Mouse (Mus musculus) c-Kit-positive CD71-positive TER-119-negative erythroid progenitor cells, embryonic 14.5 days (primary cell): ENCODE results near the gene Nckap5.
"Not testable (repeated sequence)": the region's sequence is repeated elsewhere in the genome, so short reads cannot be mapped to it uniquely, and the experiment has no call there.

Experiments used
- DNase-seq: peaks from one replicate; pipeline ENCODE4 v3.0.0-alpha.2; 2013; ENCODE audit warnings: low read depth

Nckap5 gene

DNA sequence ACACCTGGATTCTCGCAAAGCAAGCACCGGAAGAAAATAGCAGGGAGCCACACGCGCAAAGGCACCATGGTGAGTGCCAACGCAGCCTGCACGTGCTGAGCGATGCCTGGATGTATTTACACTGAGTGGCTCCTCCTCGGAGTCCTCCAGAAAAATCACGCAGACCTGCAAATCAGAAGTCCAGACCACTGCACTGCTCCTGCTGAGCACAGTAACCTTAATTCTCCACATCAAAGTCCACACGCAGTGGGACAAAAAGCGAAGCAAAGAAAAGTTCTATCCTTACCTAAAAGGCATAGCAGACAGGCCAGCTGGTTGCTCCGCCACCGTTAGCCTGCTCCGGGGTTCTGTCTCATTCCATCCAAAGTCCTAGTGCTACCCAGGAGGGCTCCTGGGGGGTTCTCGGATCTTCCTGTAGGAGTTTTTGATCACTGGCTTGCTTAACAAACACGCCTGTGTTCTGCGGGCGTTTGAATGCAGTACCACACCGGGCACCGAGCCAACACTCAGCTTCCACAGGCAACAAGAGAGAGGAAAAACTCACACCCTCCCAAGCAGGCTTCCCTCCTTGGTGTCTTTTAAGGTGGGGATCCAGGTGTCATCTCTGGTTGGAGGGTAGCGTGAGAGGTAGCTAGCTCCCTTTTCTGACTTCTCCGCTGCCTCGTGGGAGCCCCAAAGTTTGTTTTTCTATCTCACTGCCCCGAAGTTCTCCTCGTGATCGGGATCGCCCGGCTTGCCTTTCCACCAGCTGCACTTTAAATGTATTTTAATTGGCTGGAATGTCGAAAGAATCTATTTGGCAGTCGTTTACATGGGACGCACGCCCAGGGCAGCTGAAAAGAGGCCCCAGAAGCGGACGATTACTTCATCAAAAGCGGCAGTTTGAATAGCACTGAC, at the start of gene Nckap5:
Nckap5 (minus strand) TSS at position 769 of the 897 bp plus-strand sequence.
- DNase-seq = no peak

DNA sequence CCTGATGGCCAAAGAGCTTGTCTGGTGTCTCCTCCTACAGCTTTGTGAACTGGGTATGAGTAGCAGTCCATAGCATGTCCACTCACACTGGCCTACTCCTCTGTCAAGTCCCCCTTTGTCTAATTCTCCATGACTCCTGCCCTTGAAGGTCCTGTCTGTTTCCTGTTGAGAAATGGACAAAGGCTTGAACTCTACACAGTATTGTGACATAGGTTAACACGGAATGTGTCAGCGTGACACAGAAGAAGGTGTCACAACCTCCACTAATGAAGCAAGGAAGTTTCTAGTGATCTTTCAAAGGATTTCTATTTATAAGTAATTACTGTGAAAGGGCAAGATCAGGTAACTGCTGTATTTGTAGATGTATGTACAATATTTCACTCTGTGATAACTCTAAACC, 46.9 kb upstream of the Nckap5 start:
- no peak for DNase-seq

DNA sequence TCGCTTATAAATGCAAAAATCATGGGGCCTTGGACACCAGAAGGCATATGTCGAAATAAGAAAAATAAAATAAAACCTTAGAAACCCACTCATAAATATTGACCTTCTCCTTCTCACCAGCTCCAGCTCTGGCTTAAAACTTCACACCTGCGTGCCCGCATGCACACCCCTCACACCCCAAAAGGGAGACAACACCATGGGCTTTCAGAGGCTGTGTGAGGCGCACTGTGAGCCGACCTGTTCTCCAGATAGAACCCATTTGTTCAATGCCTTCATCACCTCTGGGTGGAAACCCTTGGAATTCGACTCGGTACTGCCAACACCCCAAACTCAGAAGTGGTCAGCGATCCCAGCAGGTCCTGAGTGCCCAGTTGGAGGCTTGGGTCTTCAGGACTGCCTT, 37.8 kb upstream of the Nckap5 start:
- DNase-seq = no peak

DNA sequence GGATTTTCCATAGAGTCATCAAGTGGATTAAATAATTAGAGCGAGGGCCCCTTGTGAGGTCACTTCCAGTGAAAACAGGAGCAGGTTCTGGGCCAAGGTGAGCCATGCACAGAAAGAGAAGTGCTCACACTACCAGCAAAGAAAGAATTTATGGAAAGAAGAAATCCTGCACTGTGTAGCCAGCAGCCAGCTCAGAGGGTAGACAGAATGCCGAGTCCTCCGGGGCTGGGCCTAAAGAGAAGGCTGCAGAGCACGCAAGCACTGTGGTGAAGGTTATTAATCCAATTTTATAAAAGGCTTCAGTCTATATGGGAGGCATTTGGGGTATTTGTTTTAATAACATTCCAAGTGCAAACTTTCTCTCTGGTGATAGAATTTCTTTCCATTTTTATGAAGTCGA, 37.3 kb upstream of the Nckap5 start:
- no peak for DNase-seq

DNA sequence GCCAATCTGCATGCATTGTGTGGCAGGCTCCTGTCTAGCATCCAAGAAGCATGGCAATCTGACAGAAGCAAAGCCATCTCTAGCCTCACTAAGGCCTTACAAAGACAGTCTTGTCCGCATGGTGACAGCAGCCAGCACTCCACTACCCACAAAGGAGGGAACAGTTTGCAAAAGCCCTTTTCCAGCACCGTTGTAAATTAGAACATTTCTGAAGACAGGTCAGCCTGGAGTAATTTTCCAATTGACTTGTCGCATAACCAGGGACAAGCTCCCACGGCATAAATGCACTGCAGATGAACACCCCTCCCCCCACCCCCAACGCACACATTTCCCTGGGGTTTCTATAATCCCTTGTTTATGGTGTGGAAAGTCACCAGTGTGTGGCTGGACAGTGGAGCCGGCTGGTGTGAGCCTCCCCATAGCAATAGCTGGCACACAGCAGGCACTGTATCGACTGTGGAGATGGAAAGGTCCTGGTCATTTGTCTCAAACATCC, 35.0 kb upstream of the Nckap5 start:
- no peak for DNase-seq

DNA sequence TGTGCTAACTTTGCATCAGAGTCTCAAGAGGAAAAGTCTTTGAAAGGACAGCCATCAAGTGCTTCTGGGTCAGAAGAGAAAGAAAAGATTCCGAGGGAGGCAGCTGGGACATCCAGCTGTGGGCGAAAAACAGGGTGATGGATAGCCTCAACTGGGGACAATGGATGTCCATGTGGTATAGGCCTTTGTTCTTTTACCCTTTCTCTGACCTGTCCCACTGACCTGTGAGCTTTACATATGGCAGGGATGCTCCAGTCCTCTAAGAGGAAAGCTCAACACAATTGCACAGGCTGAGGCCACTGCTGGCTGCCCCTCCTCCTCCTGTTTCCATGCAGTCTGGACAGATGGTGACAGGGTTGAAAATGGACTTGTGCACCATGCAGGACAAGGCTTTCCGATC, 31.2 kb upstream of the Nckap5 start:
- no peak for DNase-seq

DNA sequence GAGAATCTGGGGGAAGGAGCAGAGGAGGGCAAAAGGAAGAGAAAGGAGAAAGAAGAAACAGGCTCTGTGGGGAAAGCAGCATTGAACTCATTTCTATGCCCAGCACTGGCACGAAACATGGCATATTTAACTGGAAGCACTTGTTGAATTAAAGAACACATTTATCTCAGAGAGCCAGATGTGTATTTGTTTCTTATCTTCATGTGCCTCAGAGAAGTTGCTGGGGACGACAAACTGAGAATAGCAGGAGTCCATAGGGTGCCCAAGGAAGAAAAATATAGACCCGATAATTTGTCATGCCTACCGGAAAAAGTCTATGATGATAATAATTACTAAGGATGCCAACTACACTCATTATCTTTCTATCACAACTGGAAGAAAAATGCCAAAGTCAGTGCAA, 29.9 kb upstream of the Nckap5 start:
- no peak for DNase-seq

DNA sequence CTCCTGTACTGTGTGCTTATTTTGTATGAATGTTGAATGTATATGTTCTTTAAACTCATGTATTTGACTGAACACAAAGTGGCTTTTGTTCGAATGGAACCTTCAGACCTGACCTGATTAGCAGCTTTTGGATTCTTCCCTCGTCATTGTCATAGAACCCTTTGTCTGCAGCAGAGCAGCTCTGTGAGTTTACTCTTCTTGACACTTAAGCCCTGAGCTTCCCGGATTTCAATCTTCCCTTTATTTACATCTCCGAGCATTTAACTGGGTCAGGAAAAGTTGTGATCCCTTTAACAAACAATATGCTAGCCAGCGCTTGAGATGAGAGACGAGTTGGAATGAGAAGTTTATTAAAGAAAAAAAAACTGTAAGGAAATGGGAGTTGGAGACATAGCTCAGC, 18.9 kb upstream of the Nckap5 start:
- no peak for DNase-seq

DNA sequence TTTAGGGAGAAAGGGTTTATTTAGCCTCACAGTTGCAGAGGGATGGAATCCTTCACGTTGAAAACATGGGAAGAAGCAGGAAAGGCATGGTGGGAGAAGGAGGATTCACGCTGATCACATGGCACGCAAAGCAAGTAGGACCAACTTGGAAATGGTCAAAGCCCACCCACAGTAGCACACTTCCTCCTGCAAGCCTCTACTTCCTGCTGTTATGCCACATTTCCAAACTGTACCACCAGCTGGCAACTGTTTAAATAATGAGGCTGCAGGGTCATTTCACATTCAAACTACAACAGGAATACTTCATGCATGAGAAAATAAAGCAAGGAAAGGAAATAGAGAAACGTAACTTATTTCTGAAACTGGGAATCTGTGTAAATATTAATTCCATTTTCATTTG, 15.7 kb upstream of the Nckap5 start:
- DNase-seq = no peak

DNA sequence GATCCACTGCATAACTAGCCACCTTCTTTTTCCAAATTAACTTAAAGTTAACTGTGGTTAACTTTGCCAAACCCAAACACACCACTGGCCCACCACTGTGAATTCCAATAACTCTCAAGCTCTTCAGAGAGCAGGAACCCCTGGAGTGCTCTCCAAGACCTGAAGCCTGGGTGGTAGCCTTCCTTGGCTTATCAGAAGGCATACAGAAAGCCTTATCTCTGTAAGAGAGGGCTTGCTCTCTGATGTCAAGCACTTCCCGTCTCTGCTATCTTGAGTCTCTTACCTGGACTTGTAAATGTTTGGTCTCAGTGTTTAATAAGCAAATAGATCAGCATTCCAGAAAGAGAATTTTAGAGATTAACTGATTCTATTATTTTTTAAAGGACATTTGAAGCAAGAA, 2.3 kb upstream of the Nckap5 start:
- no peak for DNase-seq

DNA sequence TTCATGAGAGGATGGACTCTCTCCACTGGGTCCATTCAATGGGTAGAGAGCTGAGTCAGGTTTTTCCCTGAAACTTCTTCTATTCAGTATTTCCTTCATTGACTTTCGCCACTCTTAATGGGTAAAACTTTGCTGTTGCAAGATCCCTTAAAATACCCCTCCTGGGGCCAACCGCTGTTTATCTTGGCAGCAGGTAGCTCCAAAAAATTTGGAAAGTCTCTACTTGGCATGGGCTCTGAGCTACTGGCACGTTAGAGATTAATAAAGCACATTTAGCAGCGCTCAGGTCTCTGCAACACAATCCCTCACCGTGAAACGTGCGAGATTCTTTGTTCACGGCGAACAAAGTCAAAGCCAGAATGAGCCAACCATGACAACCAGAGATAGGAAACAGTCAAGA, 1.6 kb downstream of the Nckap5 start:
- DNase-seq = no peak

DNA sequence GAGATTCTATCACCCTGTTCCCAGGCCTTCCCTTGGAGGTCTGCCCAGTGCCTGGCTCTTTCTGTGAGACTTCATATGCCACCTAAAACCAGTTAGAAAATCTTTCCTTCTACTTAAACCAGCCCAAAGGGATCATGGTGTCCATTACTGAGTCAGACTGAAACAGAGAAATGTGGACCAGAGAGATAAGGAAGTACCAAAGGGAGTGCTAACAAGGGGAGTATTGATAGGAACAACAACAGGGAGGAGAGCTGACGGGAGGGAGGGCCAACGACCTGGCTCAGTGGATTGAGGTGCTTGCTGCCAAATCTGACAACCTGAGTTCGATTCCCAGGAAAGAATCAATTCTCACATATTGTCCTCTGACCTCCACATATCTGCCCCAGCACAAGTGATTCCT, 5.8 kb downstream of the Nckap5 start:
- no peak for DNase-seq

DNA sequence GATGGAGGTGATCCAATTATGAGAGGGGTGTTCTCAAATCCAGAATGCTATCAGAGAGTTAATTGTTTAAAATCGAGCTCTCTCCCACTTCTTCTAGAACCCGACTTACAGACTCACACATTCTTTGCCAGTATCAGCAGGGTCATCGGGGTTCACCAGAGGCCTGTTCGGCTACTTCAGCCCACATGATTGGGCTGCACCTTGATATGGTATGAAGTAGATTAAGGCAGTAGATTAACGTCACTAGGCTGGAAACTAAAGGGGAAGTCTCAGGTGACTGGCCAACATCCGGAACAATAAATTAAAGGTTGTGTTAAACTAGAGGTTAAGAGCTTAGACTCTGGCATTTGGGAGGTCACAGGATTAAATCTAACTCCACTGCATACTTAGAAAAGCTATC, 8.4 kb downstream of the Nckap5 start:
- no peak for DNase-seq

DNA sequence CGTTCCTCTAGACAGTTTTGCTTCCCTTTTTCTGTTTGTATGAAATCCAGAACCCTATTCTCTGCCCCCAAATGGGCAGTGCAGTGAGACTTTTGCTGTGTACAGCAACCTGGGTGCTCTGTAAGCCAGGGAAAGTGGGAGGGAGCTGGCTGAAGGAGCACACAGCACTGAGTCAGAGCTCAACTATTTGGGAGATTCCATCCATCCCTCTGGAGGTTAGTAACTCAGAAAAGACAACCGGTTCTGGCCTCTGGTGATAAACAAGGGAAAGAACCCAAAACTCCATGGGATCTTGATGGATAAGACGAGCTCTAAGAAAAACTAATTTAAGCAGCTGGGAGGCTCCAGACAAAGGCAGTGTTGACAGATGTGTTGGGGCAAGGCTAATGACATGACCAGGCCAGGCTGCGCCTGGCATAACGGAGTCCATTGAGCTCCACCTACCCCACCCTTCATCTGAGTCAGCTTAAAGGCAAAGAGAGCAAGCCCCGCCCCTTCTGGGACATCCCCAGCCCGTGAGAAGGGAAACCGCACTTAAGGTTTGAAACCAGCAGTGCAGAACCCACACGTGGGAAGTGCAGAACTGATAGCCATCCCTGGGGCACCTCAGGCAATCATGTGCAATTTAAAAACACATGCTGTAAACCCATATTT, 13.1 kb downstream of the Nckap5 start:
- DNase-seq = no peak

DNA sequence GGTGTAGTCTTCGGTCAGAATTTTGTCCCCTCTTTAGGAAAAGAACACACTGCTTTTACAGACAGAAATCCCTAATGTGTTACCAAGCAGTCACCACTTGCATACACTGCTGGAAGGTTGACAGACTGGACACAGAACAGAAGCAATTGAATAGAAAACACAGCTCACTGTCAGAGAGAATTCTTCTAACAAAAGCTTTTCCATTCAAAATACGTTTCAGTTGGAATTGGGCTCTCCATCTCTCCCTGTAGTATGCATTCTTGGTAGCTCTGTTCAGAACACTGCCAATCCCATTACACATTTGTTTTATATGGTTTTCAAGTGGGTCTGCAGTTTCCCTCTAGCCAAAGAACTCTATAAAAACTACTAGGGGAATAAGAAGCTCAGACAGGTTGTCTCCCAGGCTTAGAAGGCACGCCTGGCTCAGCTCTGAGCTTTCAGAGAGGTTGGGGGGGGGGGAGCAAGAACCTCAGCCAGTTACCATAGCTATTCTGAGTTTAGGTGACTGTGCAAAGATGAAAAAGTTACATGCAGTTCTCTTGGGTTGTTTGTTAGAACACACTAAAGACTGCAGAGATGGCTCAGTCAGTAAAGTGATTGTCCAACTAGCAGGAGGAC, 23.5 kb downstream of the Nckap5 start:
- no peak for DNase-seq

DNA sequence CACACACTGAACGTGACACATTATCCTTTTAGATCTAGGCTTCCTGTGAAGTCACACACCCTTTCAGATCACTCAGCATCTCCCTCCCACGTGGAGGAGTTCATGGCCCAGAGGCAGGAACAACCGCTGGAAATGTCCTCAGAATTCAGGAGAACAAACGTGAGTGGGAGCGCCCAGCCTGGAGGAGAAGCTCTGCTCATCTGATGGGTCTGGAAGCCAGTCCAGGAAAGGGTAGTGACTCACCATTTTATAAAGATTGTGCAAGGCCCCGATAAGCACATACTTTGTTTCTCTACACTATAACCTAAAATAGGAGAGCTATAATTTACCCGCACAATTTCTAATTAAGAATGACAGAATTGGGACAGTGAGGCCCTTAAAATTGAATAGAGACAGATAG, 24.1 kb downstream of the Nckap5 start:
- DNase-seq = no peak

DNA sequence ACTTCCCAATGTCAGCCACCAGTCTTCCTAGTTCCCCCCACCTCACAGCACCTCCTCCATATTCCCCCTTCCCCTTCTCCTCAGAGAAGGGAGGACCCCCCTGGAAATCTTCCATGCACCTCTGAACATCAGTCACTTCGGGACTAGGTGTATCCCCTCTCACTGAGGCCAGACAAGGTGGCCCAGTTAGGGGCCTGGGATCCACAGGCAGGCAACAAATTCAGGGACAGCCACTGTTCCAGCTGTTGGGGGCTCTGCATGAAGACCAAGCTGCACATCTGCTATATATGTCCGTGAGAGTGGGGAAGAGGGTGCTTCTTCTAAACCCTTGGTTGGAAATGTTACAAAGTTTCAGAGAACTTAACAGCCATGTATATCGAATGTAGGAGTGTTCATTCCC, 28.2 kb downstream of the Nckap5 start:
- DNase-seq = no peak

DNA sequence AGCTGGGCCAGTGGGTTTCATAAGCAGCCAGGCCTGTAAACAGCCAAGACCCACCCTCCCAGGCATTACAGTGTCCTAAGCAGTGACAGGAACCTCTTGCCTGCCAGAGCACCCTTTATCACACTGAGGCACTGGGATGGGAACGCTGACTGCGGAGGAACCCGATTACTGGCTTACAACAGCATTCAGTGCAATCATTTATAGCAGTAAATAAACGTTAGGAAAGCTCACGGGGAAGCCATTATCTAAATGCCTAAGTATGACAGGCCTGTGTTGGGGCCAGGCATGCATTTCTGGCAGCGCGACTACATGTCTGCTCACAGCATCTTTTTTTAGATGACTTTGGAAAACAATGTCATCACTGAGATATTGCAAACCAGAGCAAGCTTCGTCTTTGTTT, 28.9 kb downstream of the Nckap5 start:
- no peak for DNase-seq

DNA sequence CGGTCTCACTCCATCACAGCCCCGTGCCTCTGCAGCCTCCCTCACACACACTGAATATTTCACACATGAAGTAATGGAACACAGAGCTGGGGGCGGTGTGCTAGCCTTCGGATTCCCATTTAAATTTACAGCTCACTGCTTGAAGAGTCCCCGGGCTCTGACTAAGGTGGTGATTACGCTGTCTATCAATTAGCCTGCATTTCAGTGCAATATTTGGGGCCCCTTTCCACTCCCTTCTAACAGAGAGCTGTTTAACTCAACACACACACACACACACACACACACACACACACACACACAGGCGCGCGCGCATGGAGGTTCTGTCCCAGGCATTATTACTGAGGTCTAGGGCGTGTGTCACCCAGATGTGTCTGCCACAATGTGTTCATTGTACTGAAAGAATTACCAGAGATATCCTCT, 31.2 kb downstream of the Nckap5 start:
- DNase-seq = no peak

DNA sequence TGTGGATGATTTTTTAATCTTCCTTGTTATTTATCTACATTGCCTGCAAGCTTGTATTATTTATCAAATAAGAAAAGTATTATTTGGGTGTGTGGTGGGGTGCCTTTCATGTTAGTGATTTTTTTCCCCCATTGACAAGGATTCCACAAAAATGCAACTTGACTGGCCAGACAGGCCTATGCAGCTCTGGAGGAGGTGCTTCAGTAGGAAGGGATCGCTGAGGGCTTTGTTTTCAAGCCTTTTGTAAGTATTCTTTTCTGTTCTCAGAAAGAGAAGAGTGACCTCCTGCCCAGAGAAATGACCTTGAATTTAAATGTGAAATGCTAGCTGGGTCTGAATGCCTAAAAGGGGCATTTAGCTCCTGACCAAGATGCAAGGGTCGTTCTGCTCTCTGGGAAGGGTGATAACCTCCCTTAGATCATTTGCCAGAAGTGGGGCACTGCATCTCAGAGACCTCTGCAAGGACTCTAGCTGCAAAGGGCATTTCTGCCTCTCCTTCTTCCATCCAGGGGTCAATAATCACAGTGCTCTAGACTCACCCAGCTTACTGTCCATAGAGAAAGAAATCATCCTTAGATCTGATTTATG, 50.2 kb downstream of the Nckap5 start:
- DNase-seq = not testable (repeated sequence)

DNA sequence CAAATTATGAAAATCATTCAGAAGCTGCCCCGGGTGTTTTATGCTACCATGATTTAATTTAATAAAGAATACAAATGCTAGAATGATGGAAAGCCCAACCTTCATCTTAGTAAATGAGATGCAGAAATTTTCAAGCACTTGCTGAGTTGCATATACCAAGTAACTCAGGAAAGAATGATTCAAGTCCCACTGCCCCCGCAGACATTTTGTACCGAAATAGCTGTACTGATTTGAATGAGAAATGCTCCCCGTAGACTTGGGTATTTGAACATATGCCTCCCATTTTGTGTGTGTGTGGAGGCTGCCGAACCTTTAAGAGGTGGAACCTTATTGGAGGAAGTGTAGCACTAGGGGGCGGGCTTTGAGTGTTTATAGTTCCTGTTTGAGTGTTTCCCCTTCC, 56.7 kb downstream of the Nckap5 start:
- not testable (repeated sequence) for DNase-seq

DNA sequence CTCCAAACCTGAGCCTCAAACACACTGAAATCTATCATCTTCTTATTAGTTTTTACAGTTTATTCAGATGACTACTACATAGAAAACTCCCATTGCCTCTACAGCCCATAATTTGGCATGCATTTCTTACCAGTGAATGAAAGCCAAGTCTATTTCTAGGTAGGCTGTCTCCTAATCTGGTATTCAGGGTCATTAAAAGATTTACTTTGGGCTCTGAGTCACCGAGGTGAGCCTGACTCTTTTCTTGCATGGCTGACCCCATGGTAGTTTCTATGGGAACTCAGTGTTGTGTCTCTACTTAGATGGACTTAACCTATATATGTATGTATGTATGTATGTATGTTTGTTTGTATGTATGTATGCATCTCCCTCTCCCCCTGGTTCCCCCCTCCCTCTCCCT, 63.6 kb downstream of the Nckap5 start:
- DNase-seq = no peak
